Mouse (Mus musculus): Measurements from ENCODE around the gene D5Ertd577e. TPM values are rescaled to one million over a fixed set of nuclear protein-coding genes. Genes with fewer than 3 reads are reported as not detected.
"Not testable (repeated sequence)": the region's sequence is repeated elsewhere in the genome, so short reads cannot be mapped to it uniquely, and the experiment has no call there.

The D5Ertd577e gene
- polyA plus RNA-seq (2015; fragmentation: Nextera tagmentation; extraction: Ambion mirVana), result not detected in 2 replicates

DNA sequence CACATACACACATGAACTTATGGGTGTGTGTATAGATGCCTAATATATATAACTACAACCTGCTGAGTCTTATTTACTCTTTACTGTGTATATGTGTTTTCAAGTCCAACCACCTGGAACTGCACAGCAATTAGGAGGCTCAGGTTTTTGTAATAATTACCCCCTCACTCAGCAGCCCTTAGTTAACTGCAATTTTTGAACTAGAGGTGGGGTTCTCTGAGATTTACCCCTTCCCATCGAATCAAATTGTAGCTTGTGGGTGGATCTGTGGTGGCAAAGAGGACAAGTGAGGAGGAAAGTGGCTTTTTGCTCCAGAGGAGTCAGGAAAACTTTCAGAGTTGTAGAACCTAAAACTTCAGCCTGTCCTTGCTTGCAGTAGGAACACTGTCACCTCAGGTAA, at the start of gene D5Ertd577e:
Gene D5Ertd577e (plus strand): TSS at position 301 of the 400 bp plus-strand sequence.
- not testable (repeated sequence) for H3K27ac ChIP-seq (ENCODE audit: low read length)

DNA sequence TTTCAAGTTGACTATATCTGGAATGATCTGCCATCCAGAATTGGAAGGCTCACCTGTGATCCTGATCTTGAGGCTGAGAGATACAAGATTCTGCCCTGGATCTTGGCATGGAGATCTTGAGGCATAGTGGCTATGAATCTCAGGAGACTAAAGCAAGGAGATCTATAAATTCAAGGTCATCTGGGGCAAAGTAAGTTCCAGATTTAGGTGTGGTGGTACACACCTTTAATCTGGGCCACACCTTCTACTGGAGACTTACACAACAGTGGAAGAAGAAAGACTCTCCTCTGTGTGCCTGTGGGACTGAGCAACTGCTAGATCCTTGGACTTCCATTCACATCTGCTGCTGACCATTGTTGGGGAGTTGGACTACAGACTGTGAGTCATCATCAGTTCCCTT, 53.9 kb downstream of the D5Ertd577e start, which contains the start of gene Gm3286:
Gene Gm3286 (plus strand): TSS at position 301 of the 400 bp plus-strand sequence.
- not testable (repeated sequence) for H3K27ac ChIP-seq (ENCODE audit: low read length); H3K27me3 ChIP-seq (ENCODE audit: control insufficient read depth, insufficient read depth, low read depth, low read length); H3K4me3 ChIP-seq (ENCODE audit: low read depth, low read length); ATAC-seq; H3K4me2 ChIP-seq (ENCODE audit: low read length); H3K9me3 ChIP-seq (replicated peaks; ENCODE audit: control insufficient read depth, low read length, poor library complexity, severe bottlenecking); H3K9ac ChIP-seq (ENCODE audit: low read depth, low read length); H3K4me1 ChIP-seq (ENCODE audit: control insufficient read depth, insufficient read depth, low read length); H3K36me3 ChIP-seq (ENCODE audit: control insufficient read depth, insufficient read depth, low read length)

More for the DNA sequence above, at the start of gene D5Ertd577e:
- H3K36me3 ChIP-seq (ENCODE audit: control insufficient read depth, insufficient read depth, low read length); H3K9me3 ChIP-seq (replicated peaks; ENCODE audit: control insufficient read depth, low read length, poor library complexity, severe bottlenecking); H3K4me3 ChIP-seq (ENCODE audit: low read depth, low read length); H3K9ac ChIP-seq (ENCODE audit: low read depth, low read length); H3K4me2 ChIP-seq (ENCODE audit: low read length); H3K4me1 ChIP-seq (ENCODE audit: control insufficient read depth, insufficient read depth, low read length); ATAC-seq; H3K27me3 ChIP-seq (ENCODE audit: control insufficient read depth, insufficient read depth, low read depth, low read length): not testable (repeated sequence)
- 38% methylated on average over 1 of the region's 1 CpGs for WGBS

Other genes starting within 250 kb of the D5Ertd577e start
- gene Gm10424, start 184.0 kb upstream of the D5Ertd577e start, polyA plus RNA-seq (2015; fragmentation: Nextera tagmentation; extraction: Ambion mirVana), result not detected in 2 replicates
- gene Gm3259, start 150.9 kb upstream of the D5Ertd577e start, polyA plus RNA-seq (2015; fragmentation: Nextera tagmentation; extraction: Ambion mirVana), result not detected in 2 replicates
- not detected in 2 replicates for gene Gm3286, start 54.0 kb downstream of the D5Ertd577e start, polyA plus RNA-seq (2015; fragmentation: Nextera tagmentation; extraction: Ambion mirVana)
- not detected in 2 replicates for gene Gm7971, start 138.1 kb downstream of the D5Ertd577e start, polyA plus RNA-seq (2015; fragmentation: Nextera tagmentation; extraction: Ambion mirVana)

Data from midbrain, embryonic 16.5 days (tissue).